Mouse (Mus musculus) liver, adult 2 months (tissue): Measurements from ENCODE around the gene Tle6. TPM values are rescaled to one million over a fixed set of nuclear protein-coding genes. Genes with fewer than 3 reads are reported as not detected.

Experiments
- DNase-seq: peaks from one replicate; pipeline ENCODE4 v3.0.0-alpha.2; 2011; ENCODE audit warnings: low read depth, low spot score; ENCODE audit errors: extremely low read depth
- H3K27ac ChIP-seq: fragments of 200-500 bp; replicated peaks from 2 replicates; pipeline ENCODE4 v1.5.1; 2012; ENCODE audit warnings: low read depth, mild to moderate bottlenecking, control low read depth, inconsistent platforms, low read length; ENCODE audit not compliant: insufficient read depth
- H3K27me3 ChIP-seq: fragments of 200-500 bp; 2 replicates; pipeline ENCODE4 v1.6.1; 2012; ENCODE audit warnings: mild to moderate bottlenecking, moderate library complexity, low read length, inconsistent platforms; ENCODE audit not compliant: control insufficient read depth, insufficient read depth
- H3K36me3 ChIP-seq: fragments of 200-500 bp; 2 replicates; pipeline ENCODE4 v1.6.1; 2012; ENCODE audit warnings: low read length, inconsistent platforms; ENCODE audit not compliant: control insufficient read depth, insufficient read depth
- H3K4me1 ChIP-seq: fragments of 200-500 bp; 2 replicates; pipeline ENCODE4 v1.6.1; 2011; ENCODE audit warnings: low read length; ENCODE audit not compliant: control insufficient read depth, insufficient read depth
- H3K4me3 ChIP-seq: fragments of 200-500 bp; 2 replicates; pipeline ENCODE4 v1.5.1; 2011; ENCODE audit warnings: low read depth, mild to moderate bottlenecking, control low read depth, low read length, moderate library complexity; ENCODE audit not compliant: insufficient read depth
- H3K79me2 ChIP-seq: fragments of 200-500 bp; 2 replicates; pipeline ENCODE4 v1.6.1; 2012; ENCODE audit warnings: inconsistent platforms, mild to moderate bottlenecking, low read length, moderate library complexity; ENCODE audit not compliant: control insufficient read depth, insufficient read depth
- H3K9ac ChIP-seq: fragments of 200-500 bp; 2 replicates; pipeline ENCODE4 v1.6.1; 2012; ENCODE audit warnings: low read depth, mild to moderate bottlenecking, control low read depth, inconsistent platforms, low read length
- CTCF ChIP-seq: fragments of 200-500 bp; IDR thresholded peaks from 2 replicates; pipeline ENCODE4 v1.5.1; 2011; ENCODE audit warnings: low read depth, low read length, control low read depth
- POLR2A ChIP-seq: fragments of 200-500 bp; IDR thresholded peaks from 2 replicates; pipeline ENCODE4 v1.6.1; 2011; ENCODE audit warnings: low read length, control low read depth; ENCODE audit not compliant: insufficient read depth; ENCODE audit errors: extremely low read depth
- WGBS: fragments of 180-500 bp; shearing (Covaris S2); methylation state at CpG from one replicate; pipeline ENCODE4 v1.1.7; 2018; 5-methylcytosine and 5-hydroxymethylcytosine counted together
- polyA plus RNA-seq: library from polyadenylated mRNA; depleted of rRNA; stranded (reverse); fragments of >200 nt; gene quantifications from 2 replicates; pipeline ENCODE4 v1.2.3, GENCODE M21; 2012
- total RNA-seq: library from RNA; depleted of rRNA; stranded (reverse); fragments of >200 nt; gene quantifications from 2 replicates; pipeline ENCODE4 v1.2.3, GENCODE M21; 2014

The Tle6 gene
- total and polyA plus RNA-seq, 2 experiments = 1.6 to 3.5 TPM

- peak; percentile 95 for DNase-seq
- Histone ChIP-seq H3K27ac (peak overlapping the region; percentile 86), H3K36me3 (no peaks in the 10 kb centered on the region), H3K4me1 (peaks cover 20% of the 10 kb centered on the region), H3K27me3 (no peaks in the 10 kb centered on the region), H3K79me2 (no peaks in the 10 kb centered on the region), H3K4me3 (peak overlapping the region; percentile 56), H3K9ac (peak overlapping the region; percentile 65)
- 1% methylated on average over 18 of the region's 18 CpGs for WGBS
- TF ChIP-seq CTCF (no peak), POLR2A (no peak)
Observed at GRCm38 (mm10) chr10:81571501-81571876, 29.4 kb downstream of the Tle6 start.

- Histone ChIP-seq H3K4me1 (peaks cover 18% of the 10 kb centered on the region), H3K27ac (peak overlapping the region; percentile 86), H3K9ac (peak overlapping the region; percentile 78), H3K27me3 (no peaks in the 10 kb centered on the region), H3K79me2 (no peaks in the 10 kb centered on the region), H3K36me3 (no peaks in the 10 kb centered on the region), H3K4me3 (peak overlapping the region; percentile 56)
- DNase-seq = peak; percentile 83
- under 1% methylated on average over 33 of the region's 34 CpGs for WGBS
- TF ChIP-seq POLR2A (0 out of 2 replicates have a peak, but pooled peaks have one; percentile 29), CTCF (no peak)
Observed at GRCm38 (mm10) chr10:81570831-81571500, 29.9 kb downstream of the Tle6 start.

- peak overlapping the region; percentile 53 for H3K4me3 ChIP-seq
- no peak for TF ChIP-seq CTCF
- H3K4me1 ChIP-seq = peaks cover 12% of the 10 kb centered on the region
- H3K79me2 ChIP-seq = no peaks in the 10 kb centered on the region
- 0 out of 2 replicates have a peak, but pooled peaks cover 6% of the 10 kb centered on the region for H3K36me3 ChIP-seq
- H3K27ac ChIP-seq = no peak overlapping the region; the same call in 1 of the 2 replicates
- no peak for DNase-seq
- 12% methylated on average over 11 of the region's 11 CpGs for WGBS
- H3K9ac ChIP-seq = peak overlapping the region; percentile 78
- no peaks in the 10 kb centered on the region for H3K27me3 ChIP-seq
Observed at GRCm38 (mm10) chr10:81570238-81570800, 30.6 kb downstream of the Tle6 start.

GRCm38 (mm10) chr10:81569507-81570237 lies 31.2 kb downstream of the Tle6 start:
- no peaks in the 10 kb centered on the region for H3K27me3 ChIP-seq
- TF ChIP-seq POLR2A (no peak), CTCF (no peak)
- H3K4me3 ChIP-seq = no peak overlapping the region
- no peak overlapping the region for H3K27ac ChIP-seq
- WGBS = 84% methylated on average over 9 of the region's 9 CpGs
- H3K4me1 ChIP-seq = peaks cover 11% of the 10 kb centered on the region
- H3K36me3 ChIP-seq = peaks cover 10% of the 10 kb centered on the region
- no peak overlapping the region for H3K9ac ChIP-seq
- DNase-seq = no peak
- no peaks in the 10 kb centered on the region for H3K79me2 ChIP-seq

- Histone ChIP-seq H3K79me2 (no peaks in the 10 kb centered on the region), H3K27ac (no peak overlapping the region), H3K9ac (no peak overlapping the region), H3K27me3 (no peaks in the 10 kb centered on the region), H3K4me3 (no peak overlapping the region), H3K4me1 (peaks cover 10% of the 10 kb centered on the region), H3K36me3 (peaks cover 12% of the 10 kb centered on the region)
- no peak for DNase-seq
- TF ChIP-seq POLR2A (no peak), CTCF (no peak)
- 33% methylated on average over 16 of the region's 16 CpGs for WGBS
Observed at GRCm38 (mm10) chr10:81568381-81569191, 32.3 kb downstream of the Tle6 start.
